Mouse (Mus musculus) myocyte (in vitro differentiated cells): ENCODE measurements around the gene Irf8. TPM values are rescaled to one million over a fixed set of nuclear protein-coding genes. Genes with fewer than 3 reads are reported as not detected.

ENCODE experiments used
- H3K27me3 ChIP-seq: one replicate; pipeline ENCODE4 v1.6.1; 2011; ENCODE audit not compliant: control insufficient read depth, insufficient read depth, insufficient read length
- H3K36me3 ChIP-seq: one replicate; pipeline ENCODE4 v1.6.1; 2011; ENCODE audit not compliant: control insufficient read depth, insufficient read depth
- H3K4me2 ChIP-seq: one replicate; pipeline ENCODE4 v1.6.1; 2011; ENCODE audit warnings: low read depth, control low read depth
- H3K4me3 ChIP-seq: one replicate; pipeline ENCODE4 v1.5.1; 2011; ENCODE audit warnings: mild to moderate bottlenecking, control low read depth, moderate library complexity
- H3K79me2 ChIP-seq: one replicate; pipeline ENCODE4 v1.6.1; 2011; ENCODE audit not compliant: control insufficient read depth, insufficient read depth
- H3ac ChIP-seq: one replicate; pipeline ENCODE4 v1.6.1; 2011; ENCODE audit not compliant: control insufficient read depth, insufficient read length
- CEBPB ChIP-seq: IDR thresholded peaks from 2 replicates; pipeline ENCODE4 v1.6.1; 2011; ENCODE audit warnings: mild to moderate bottlenecking, moderate library complexity; ENCODE audit not compliant: poor library complexity, insufficient read depth, severe bottlenecking
- E2F4 ChIP-seq: IDR thresholded peaks from one replicate; pipeline ENCODE4 v1.6.1; 2011; ENCODE audit warnings: mild to moderate bottlenecking, control low read depth, moderate library complexity; ENCODE audit not compliant: insufficient read depth
- MAX ChIP-seq: IDR thresholded peaks from one replicate; pipeline ENCODE4 v1.6.1; 2011; ENCODE audit warnings: low read depth, mild to moderate bottlenecking, control low read depth
- MYOD1 ChIP-seq, 3 experiments: IDR thresholded peaks; one replicate each; pipeline ENCODE4 v1.6.1; 2011; ENCODE audit warnings: control low read depth in 2 of 3, low read depth in 2 of 3, mild to moderate bottlenecking in 2 of 3, moderate library complexity in 1 of 3; ENCODE audit not compliant: insufficient read length in 2 of 3, control insufficient read depth in 1 of 3
- MYOG ChIP-seq, 3 experiments: IDR thresholded peaks; one replicate each; pipeline ENCODE4 v1.6.1; 2011; ENCODE audit warnings: control low read depth in 2 of 3, low read depth in 2 of 3, mild to moderate bottlenecking in 2 of 3; ENCODE audit not compliant: insufficient read length in 2 of 3, control insufficient read depth in 1 of 3, insufficient read depth in 1 of 3
- POLR2A ChIP-seq: IDR thresholded peaks from one replicate; pipeline ENCODE4 v1.6.1; 2011; ENCODE audit warnings: low read depth, mild to moderate bottlenecking, control low read depth, moderate library complexity; ENCODE audit not compliant: insufficient read length
- POLR2AphosphoS2 ChIP-seq: IDR thresholded peaks from one replicate; pipeline ENCODE4 v1.6.1; 2011; ENCODE audit warnings: low read depth, control low read depth; ENCODE audit not compliant: insufficient read length
- REST ChIP-seq: IDR thresholded peaks from one replicate; pipeline ENCODE4 v1.6.1; 2011; ENCODE audit warnings: mild to moderate bottlenecking, control low read depth, moderate library complexity; ENCODE audit not compliant: insufficient read depth, insufficient read length
- SRF ChIP-seq: IDR thresholded peaks from one replicate; pipeline ENCODE4 v1.6.1; 2011; ENCODE audit warnings: low read depth; ENCODE audit not compliant: control insufficient read depth, insufficient read length
- TCF12 ChIP-seq: IDR thresholded peaks from one replicate; pipeline ENCODE4 v1.6.1; 2011; ENCODE audit warnings: mild to moderate bottlenecking, control low read depth; ENCODE audit not compliant: poor library complexity, insufficient read depth, severe bottlenecking
- TCF3 ChIP-seq: IDR thresholded peaks from one replicate; pipeline ENCODE4 v1.6.1; 2011; ENCODE audit warnings: low read depth, control low read depth; ENCODE audit not compliant: insufficient read length
- USF1 ChIP-seq: IDR thresholded peaks from one replicate; pipeline ENCODE4 v1.6.1; 2011; ENCODE audit warnings: low read depth, mild to moderate bottlenecking, control low read depth, moderate library complexity
- polyA plus RNA-seq: library from polyadenylated mRNA; unstranded; fragments of >200 nt; fragmentation: generic; extraction: Trizol; gene quantifications from one replicate; pipeline ENCODE4 v1.2.1, GENCODE M21; 2012; ENCODE audit warnings: missing spikeins

The Irf8 gene
- polyA plus RNA-seq = not detected

DNA sequence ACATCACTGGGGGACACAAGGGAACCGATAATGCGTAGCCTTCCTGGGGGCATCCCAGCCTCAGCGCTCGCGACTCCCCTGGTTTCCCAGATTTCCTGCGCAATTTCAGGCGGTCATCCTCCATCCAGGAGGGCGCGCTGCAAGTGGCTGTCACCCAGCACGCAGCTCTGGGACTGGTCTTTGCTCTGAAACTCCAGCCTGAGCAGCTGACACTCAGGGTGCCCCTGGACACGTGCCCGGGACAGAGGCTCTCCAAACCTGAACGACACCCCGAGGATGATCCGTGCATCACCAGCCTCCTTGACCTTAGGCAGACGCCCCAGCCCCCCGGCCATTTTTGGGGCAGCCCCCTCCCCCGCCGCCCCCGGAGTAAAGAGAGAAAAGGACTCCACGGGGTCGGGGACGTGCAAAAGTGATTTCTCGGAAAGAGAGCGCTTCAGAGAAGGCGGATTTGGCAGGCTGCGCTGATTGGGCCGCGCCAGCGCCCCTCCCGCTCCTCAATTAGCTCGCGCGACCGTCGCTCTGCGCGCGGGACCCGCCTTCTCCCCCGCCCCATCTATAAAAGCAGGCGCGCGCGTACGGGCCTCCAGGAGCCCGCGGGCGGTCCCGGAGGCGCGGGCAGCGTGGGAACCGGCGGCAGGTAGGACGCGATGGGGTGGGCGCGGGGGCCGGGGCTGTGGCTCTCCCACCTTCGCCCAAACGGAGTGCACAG, at the start of gene Irf8:
Gene Irf8, plus strand, starts transcription at position 589 of the 712 bp plus-strand sequence.
- H3K27me3 ChIP-seq = peaks cover 73% of the 10 kb centered on the region
- no peak within 1 kb of the TSS for H3K4me3 ChIP-seq
- H3K79me2 ChIP-seq = no peaks in the 10 kb centered on the region
- H3K36me3 ChIP-seq = no peaks in the 10 kb centered on the region
- H3ac ChIP-seq = no peak within 1 kb of the TSS
- TF ChIP-seq CEBPB (no peak), USF1 (no peak), MYOG (IDR thresholded peaks at IDR 0.05; ENCODE audit: control insufficient read depth in 1 of 3, insufficient read depth in 1 of 3, insufficient read length in 2 of 3, low read depth in 2 of 3) (no peak), REST (no peak), SRF (no peak)
- no peak within 1 kb of the TSS for H3K4me2 ChIP-seq

GRCm38 (mm10) chr8:120686576-120686975, 49.6 kb upstream of the Irf8 start:
- Histone ChIP-seq H3K36me3 (no peaks in the 10 kb centered on the region), H3ac (no peak overlapping the region), H3K4me3 (no peak overlapping the region), H3K4me2 (no peak overlapping the region), H3K79me2 (no peaks in the 10 kb centered on the region), H3K27me3 (peaks cover 41% of the 10 kb centered on the region)
- TF ChIP-seq USF1 (no peak), SRF (no peak), REST (no peak), E2F4 (no peak), TCF3 (no peak), POLR2AphosphoS2 (no peak), MYOD1 (IDR thresholded peaks at IDR 0.05; ENCODE audit: control insufficient read depth in 1 of 3, insufficient read length in 2 of 3, low read depth in 2 of 3) (no peak), POLR2A (no peak), CEBPB (no peak), MYOG (IDR thresholded peaks at IDR 0.05; ENCODE audit: control insufficient read depth in 1 of 3, insufficient read depth in 1 of 3, insufficient read length in 2 of 3, low read depth in 2 of 3) (no peak), MAX (no peak)

DNA sequence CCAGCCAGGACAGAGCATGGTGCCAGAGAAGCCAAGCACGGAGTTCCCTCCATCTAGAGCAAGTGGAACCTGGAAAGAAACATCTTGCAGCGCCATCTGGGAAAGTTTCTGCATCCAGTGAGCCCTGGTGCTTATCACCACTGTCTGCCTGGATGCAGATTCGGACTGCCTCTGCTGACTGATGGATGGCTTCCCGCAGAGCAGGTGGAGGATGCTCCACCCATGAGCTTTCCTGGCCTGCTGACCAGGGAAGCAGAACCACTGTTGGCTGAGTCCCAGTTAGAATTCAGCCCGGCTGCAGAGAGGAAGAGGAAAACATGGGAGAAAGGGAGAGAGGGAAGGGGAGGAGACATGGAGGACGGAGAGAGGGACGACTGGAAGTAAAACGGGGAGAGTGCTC, 48.4 kb upstream of the Irf8 start:
- H3K4me2 ChIP-seq = no peak overlapping the region
- no peaks in the 10 kb centered on the region for H3K79me2 ChIP-seq
- no peak overlapping the region for H3ac ChIP-seq
- H3K27me3 ChIP-seq = peaks cover 41% of the 10 kb centered on the region
- H3K36me3 ChIP-seq = no peaks in the 10 kb centered on the region
- no peak for TF ChIP-seq TCF12
- TF ChIP-seq MAX = no peak
- TF ChIP-seq USF1 = no peak
- TF ChIP-seq REST = no peak
- TF ChIP-seq E2F4 = no peak
- TF ChIP-seq POLR2A = no peak
- TF ChIP-seq CEBPB = no peak
- TF ChIP-seq SRF = no peak
- TF ChIP-seq MYOG (IDR thresholded peaks at IDR 0.05; ENCODE audit: control insufficient read depth in 1 of 3, insufficient read depth in 1 of 3, insufficient read length in 2 of 3, low read depth in 2 of 3) = no peak
- TF ChIP-seq TCF3 = no peak
- TF ChIP-seq POLR2AphosphoS2 = no peak
- TF ChIP-seq MYOD1 (IDR thresholded peaks at IDR 0.05; ENCODE audit: control insufficient read depth in 1 of 3, insufficient read length in 2 of 3, low read depth in 2 of 3) = no peak
- H3K4me3 ChIP-seq = no peak overlapping the region

GRCm38 (mm10) chr8:120688511-120688910, 47.6 kb upstream of the Irf8 start:
- no peak overlapping the region for H3K4me3 ChIP-seq
- no peak overlapping the region for H3ac ChIP-seq
- no peaks in the 10 kb centered on the region for H3K79me2 ChIP-seq
- TF ChIP-seq REST (no peak), POLR2AphosphoS2 (no peak), TCF3 (no peak), POLR2A (no peak), TCF12 (no peak)
- no peak overlapping the region for H3K4me2 ChIP-seq
- peaks cover 41% of the 10 kb centered on the region for H3K27me3 ChIP-seq
- H3K36me3 ChIP-seq = no peaks in the 10 kb centered on the region

GRCm38 (mm10) chr8:120692934-120693333, 43.2 kb upstream of the Irf8 start:
- H3ac ChIP-seq = no peak overlapping the region
- H3K79me2 ChIP-seq = no peaks in the 10 kb centered on the region
- H3K27me3 ChIP-seq = peaks cover 48% of the 10 kb centered on the region
- H3K36me3 ChIP-seq = no peaks in the 10 kb centered on the region
- no peak overlapping the region for H3K4me2 ChIP-seq
- no peak overlapping the region for H3K4me3 ChIP-seq
- TF ChIP-seq POLR2AphosphoS2 (no peak), MYOG (IDR thresholded peaks at IDR 0.05; ENCODE audit: control insufficient read depth in 1 of 3, insufficient read depth in 1 of 3, insufficient read length in 2 of 3, low read depth in 2 of 3) (no peak), TCF3 (no peak), TCF12 (no peak), MAX (no peak), MYOD1 (IDR thresholded peaks at IDR 0.05; ENCODE audit: control insufficient read depth in 1 of 3, insufficient read length in 2 of 3, low read depth in 2 of 3) (no peak)
